Mouse (Mus musculus): ENCODE measurements around the gene Podxl2.

Gene Podxl2

GRCm38 (mm10) chr6:88886417-88886967 is 11.6 kb upstream of the Podxl2 start:
- no peak for DNase-seq

GRCm38 (mm10) chr6:88885644-88886416 is 11.0 kb upstream of the Podxl2 start:
- DNase-seq, result no peak

GRCm38 (mm10) chr6:88884690-88885089 is 9.8 kb upstream of the Podxl2 start:
- no peak for DNase-seq

GRCm38 (mm10) chr6:88884195-88884594 is 9.4 kb upstream of the Podxl2 start:
- no peak for DNase-seq

- DNase-seq, result no peak
These were observed 6.5 kb upstream of the Podxl2 start for GRCm38 (mm10) chr6:88881334-88881733.

- no peak for DNase-seq
These were observed 4.6 kb upstream of the Podxl2 start for GRCm38 (mm10) chr6:88879471-88879870.

- DNase-seq, result peak; percentile 51
These were observed 628 bp downstream of the Podxl2 start for GRCm38 (mm10) chr6:88873965-88874867.

- no peak for DNase-seq
These were observed 2.0 kb downstream of the Podxl2 start for GRCm38 (mm10) chr6:88872811-88873210.

- no peak for DNase-seq
These were observed 3.3 kb downstream of the Podxl2 start for GRCm38 (mm10) chr6:88871546-88871945.

GRCm38 (mm10) chr6:88870594-88870993 is 4.2 kb downstream of the Podxl2 start:
- no peak for DNase-seq

GRCm38 (mm10) chr6:88869459-88869858 is 5.4 kb downstream of the Podxl2 start:
- no peak for DNase-seq

GRCm38 (mm10) chr6:88865704-88866103 is 9.1 kb downstream of the Podxl2 start:
- no peak for DNase-seq

GRCm38 (mm10) chr6:88860914-88861313 is 13.9 kb downstream of the Podxl2 start:
- peak; percentile 67 for DNase-seq

- DNase-seq, result no peak
These were observed 16.5 kb downstream of the Podxl2 start for GRCm38 (mm10) chr6:88858341-88858740.

GRCm38 (mm10) chr6:88857830-88858229 is 17.0 kb downstream of the Podxl2 start:
- no peak for DNase-seq

GRCm38 (mm10) chr6:88857249-88857648 is 17.6 kb downstream of the Podxl2 start:
- no peak for DNase-seq

- DNase-seq, result peak; percentile 86
These were observed 19.2 kb downstream of the Podxl2 start for GRCm38 (mm10) chr6:88855636-88856035.

- DNase-seq, result no peak
These were observed 20.3 kb downstream of the Podxl2 start for GRCm38 (mm10) chr6:88854509-88854908.

- DNase-seq, result no peak
These were observed 24.8 kb downstream of the Podxl2 start for GRCm38 (mm10) chr6:88850034-88850433.

GRCm38 (mm10) chr6:88849270-88849669 is 25.6 kb downstream of the Podxl2 start:
- no peak for DNase-seq

GRCm38 (mm10) chr6:88847571-88847970 is 27.3 kb downstream of the Podxl2 start:
- DNase-seq, result no peak

GRCm38 (mm10) chr6:88844901-88845565 is 29.8 kb downstream of the Podxl2 start:
- no peak for DNase-seq
